Mouse (Mus musculus) bone marrow, adult 2 months (tissue): Measurements from ENCODE around the gene Brd3os. TPM values are rescaled to one million over a fixed set of nuclear protein-coding genes. Genes with fewer than 3 reads are reported as not detected.

Experiments
- H3K27ac ChIP-seq: fragments of 200-500 bp; 2 replicates; pipeline ENCODE4 v1.5.1; 2012; ENCODE audit warnings: low read depth, mild to moderate bottlenecking, control low read depth, inconsistent platforms, low read length; ENCODE audit not compliant: control insufficient read depth, poor library complexity, insufficient read depth
- H3K4me1 ChIP-seq: fragments of 200-500 bp; 2 replicates; pipeline ENCODE4 v1.6.1; 2011; ENCODE audit warnings: low read length; ENCODE audit not compliant: control insufficient read depth, insufficient read depth
- H3K4me3 ChIP-seq: fragments of 200-500 bp; replicated peaks from 2 replicates; pipeline ENCODE3; 2011; ENCODE audit warnings: mild to moderate bottlenecking, low read depth, low read length, control low read depth; ENCODE audit not compliant: control insufficient read depth
- CTCF ChIP-seq: fragments of 200-500 bp; IDR thresholded peaks from 2 replicates; pipeline ENCODE4 v1.5.1; 2011; ENCODE audit warnings: low read length, control low read depth; ENCODE audit not compliant: control insufficient read depth, insufficient read depth
- POLR2A ChIP-seq: fragments of 200-500 bp; IDR thresholded peaks from 2 replicates; pipeline ENCODE4 v1.6.1; 2011; ENCODE audit warnings: low read depth, mild to moderate bottlenecking, control low read depth, low read length, borderline replicate concordance; ENCODE audit not compliant: control insufficient read depth
- WGBS: fragments of 180-500 bp; shearing (Covaris S2); methylation state at CpG from one replicate; pipeline ENCODE4 v1.1.7; 2018; 5-methylcytosine and 5-hydroxymethylcytosine counted together
- polyA plus RNA-seq: library from polyadenylated mRNA; stranded (reverse); fragments of >200 nt; gene quantifications from 2 replicates; pipeline ENCODE4 v1.2.4, GENCODE M21; 2011; ENCODE audit warnings: low replicate concordance; ENCODE audit not compliant: missing spikeins, insufficient read depth, insufficient read length

Gene Brd3os
- polyA plus RNA-seq, 1 experiment: 1.3 TPM

- under 1% methylated on average over 64 of the region's 64 CpGs for WGBS
- H3K4me1 ChIP-seq: no peaks in the 10 kb centered on the region; the same call in 1 of the 2 replicates
- peak overlapping the region; percentile 51; the same call in 1 of the 2 replicates for H3K27ac ChIP-seq
- peak overlapping the region; percentile 58 for H3K4me3 ChIP-seq
- TF ChIP-seq CTCF: no peak
- no peak for TF ChIP-seq POLR2A
These were observed 15.7 kb upstream of the Brd3os start for GRCm38 (mm10) chr2:27426406-27426854.

- WGBS: under 1% methylated on average over 58 of the region's 58 CpGs
- TF ChIP-seq POLR2A: peak; percentile 57; the same call in 1 of the 2 replicates
- peak; percentile 6; the same call in 1 of the 2 replicates for TF ChIP-seq CTCF
- Histone ChIP-seq H3K4me1 (no peaks in the 10 kb centered on the region; the same call in 1 of the 2 replicates), H3K4me3 (peak within 1 kb of the TSS; percentile 58), H3K27ac (peak within 1 kb of the TSS; percentile 51; the same call in 1 of the 2 replicates)
These were observed 15.2 kb upstream of the Brd3os start, which contains the start of gene Vav2 for GRCm38 (mm10) chr2:27426855-27427457. Vav2 (minus strand) TSS chr2:27427033.

GRCm38 (mm10) chr2:27428071-27428470 lies 14.1 kb upstream of the Brd3os start:
- H3K27ac ChIP-seq: no peak overlapping the region
- WGBS: 0% methylated on average over 4 of the region's 4 CpGs
- H3K4me1 ChIP-seq: no peaks in the 10 kb centered on the region; the same call in 1 of the 2 replicates
- peak; percentile 98 for TF ChIP-seq CTCF
- no peak for TF ChIP-seq POLR2A
- no peak overlapping the region for H3K4me3 ChIP-seq

GRCm38 (mm10) chr2:27430621-27431020 lies 11.5 kb upstream of the Brd3os start:
- TF ChIP-seq CTCF (no peak), POLR2A (no peak)
- Histone ChIP-seq H3K4me1 (no peaks in the 10 kb centered on the region; the same call in 1 of the 2 replicates), H3K4me3 (no peak overlapping the region), H3K27ac (no peak overlapping the region)
- 80% methylated on average over 7 of the region's 7 CpGs for WGBS

- Histone ChIP-seq H3K27ac (no peak overlapping the region), H3K4me1 (no peaks in the 10 kb centered on the region), H3K4me3 (no peak overlapping the region)
- TF ChIP-seq CTCF: no peak
- TF ChIP-seq POLR2A: no peak
- 44% methylated on average over 2 of the region's 2 CpGs for WGBS
These were observed 9.5 kb upstream of the Brd3os start for GRCm38 (mm10) chr2:27432599-27432998.

- 91% methylated on average over 1 of the region's 1 CpGs for WGBS
- no peak overlapping the region for H3K4me3 ChIP-seq
- TF ChIP-seq POLR2A (no peak), CTCF (no peak)
- H3K27ac ChIP-seq: no peak overlapping the region
- H3K4me1 ChIP-seq: peaks cover 2% of the 10 kb centered on the region; the same call in 1 of the 2 replicates
These were observed 4.2 kb upstream of the Brd3os start for GRCm38 (mm10) chr2:27437876-27438275.

GRCm38 (mm10) chr2:27438281-27438680 lies 3.8 kb upstream of the Brd3os start:
- Histone ChIP-seq H3K4me3 (no peak overlapping the region), H3K27ac (no peak overlapping the region), H3K4me1 (peaks cover 2% of the 10 kb centered on the region; the same call in 1 of the 2 replicates)
- TF ChIP-seq CTCF (no peak), POLR2A (no peak)
- WGBS: 10% methylated on average over 11 of the region's 11 CpGs

GRCm38 (mm10) chr2:27442708-27443449 lies 755 bp downstream of the Brd3os start:
- TF ChIP-seq POLR2A: no peak
- no peak for TF ChIP-seq CTCF
- Histone ChIP-seq H3K4me1 (peaks cover 2% of the 10 kb centered on the region; the same call in 1 of the 2 replicates), H3K4me3 (peak overlapping the region; percentile 55), H3K27ac (no peak overlapping the region)
- 46% methylated on average over 20 of the region's 20 CpGs for WGBS
